Mouse (Mus musculus) embryo, embryonic 11.5 days (tissue): ENCODE results near the gene Mobp.

Experiments
- DNase-seq: peaks from one replicate; pipeline ENCODE4 v3.0.0-alpha.2; 2012; ENCODE audit warnings: low read depth, low spot score

The Mobp gene

DNA sequence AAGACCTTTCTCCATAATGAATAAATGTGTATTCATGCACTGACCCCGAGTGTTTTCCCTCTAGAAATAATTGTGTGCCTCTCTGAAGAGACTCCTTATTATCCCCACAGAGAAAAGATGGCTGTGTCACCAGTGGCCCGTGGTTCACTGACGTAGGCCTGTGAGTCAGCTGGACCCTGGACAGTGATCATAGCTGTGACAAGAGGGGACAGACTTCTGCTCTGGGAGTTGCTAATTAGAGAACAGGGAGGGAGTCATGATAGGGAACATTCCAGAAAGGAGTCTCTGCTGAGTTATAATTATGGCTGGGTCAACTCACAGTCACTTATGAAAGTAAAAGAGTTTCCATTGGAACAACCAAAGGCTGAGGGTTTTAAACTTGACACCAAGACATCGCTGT is 61.4 kb downstream of the Mobp start:
- no peak for DNase-seq

DNA sequence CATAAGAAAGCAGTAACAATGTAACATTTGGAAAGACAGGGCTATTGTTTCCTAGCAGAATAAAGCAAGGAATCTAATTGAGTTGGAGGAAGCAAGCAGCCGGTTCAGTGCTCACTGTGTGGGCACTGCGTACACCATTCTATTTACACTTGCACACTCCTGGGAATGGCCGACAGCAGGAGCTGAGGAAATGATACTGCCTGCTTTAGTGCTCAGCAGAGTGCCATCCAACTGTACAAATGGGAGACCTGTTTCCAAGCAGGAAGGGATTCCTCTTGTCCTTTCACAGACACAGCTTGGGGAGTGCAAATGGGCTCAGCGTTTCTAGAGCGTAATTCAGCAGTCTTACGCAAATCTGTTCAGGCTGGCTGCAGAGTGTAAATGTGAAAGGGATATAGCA is 63.4 kb downstream of the Mobp start:
- no peak for DNase-seq

DNA sequence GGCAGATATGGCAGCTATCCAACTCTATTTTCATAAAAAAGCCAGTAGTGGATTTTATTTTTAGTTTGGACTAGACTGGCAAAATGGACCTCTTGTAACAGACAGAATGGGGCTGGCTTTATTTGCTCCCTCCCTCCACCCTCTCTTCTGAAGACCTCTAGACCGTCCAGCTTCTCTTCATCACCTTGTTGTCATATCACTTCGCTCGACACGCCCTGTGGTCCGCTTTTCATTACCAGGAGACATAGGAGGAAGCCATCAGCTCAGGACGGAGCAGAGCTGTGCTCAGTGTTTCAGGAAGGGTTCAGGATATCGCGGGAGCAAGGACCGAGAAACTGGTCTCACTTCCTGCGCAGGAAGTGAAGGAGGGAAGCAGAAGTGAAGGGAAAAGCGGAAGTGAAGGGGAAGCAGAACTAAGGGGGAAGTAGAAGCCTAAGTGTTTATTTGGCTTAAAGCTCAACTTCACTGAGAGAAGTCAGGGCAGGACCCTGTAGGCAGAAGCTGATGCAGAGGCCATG is 65.5 kb downstream of the Mobp start:
- no peak for DNase-seq

DNA sequence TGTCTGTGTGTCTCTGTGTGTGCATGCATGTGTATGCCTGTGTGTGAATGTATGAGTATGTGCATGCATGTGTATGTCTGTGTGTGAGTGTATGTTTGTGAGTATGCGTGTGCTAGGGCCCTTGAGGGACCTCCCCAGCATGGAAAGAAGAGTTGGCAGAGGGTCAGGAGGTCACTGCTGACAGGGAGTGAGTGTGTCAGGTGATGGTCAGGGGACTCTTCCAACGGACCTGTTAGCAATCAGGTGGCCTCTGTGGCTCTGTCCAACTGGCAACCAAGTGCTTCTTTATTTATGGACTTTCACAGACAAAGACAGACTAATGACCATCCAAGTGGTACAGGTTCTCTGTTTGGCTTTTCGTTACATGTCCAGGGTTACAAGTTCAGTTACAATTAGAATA is 69.9 kb downstream of the Mobp start:
- DNase-seq = no peak
